Mouse (Mus musculus) limb, embryonic 12.5 days (tissue): ENCODE measurements at regions not wholly inside any gene's neighbourhood (a gene's known extent, or its start where the extent isn't known, plus 50 kb on each side); places are given as distances from the start of the nearest gene placed in this dataset.

ENCODE experiments used
- ATAC-seq: fragments of 200-750 bp; cut with Nextera tagmentation; 2 replicates; pipeline ENCODE4 v1.8.0; 2017; ENCODE audit warnings: low read depth, moderate TSS enrichment; ENCODE audit not compliant: insufficient number of reproducible peaks, insufficient read depth, low FRiP score, low TSS enrichment
- H3K27ac ChIP-seq: fragments of 300-500 bp; sonication (generic); 2 replicates; pipeline ENCODE4 v1.5.1; 2016; ENCODE audit warnings: mild to moderate bottlenecking, moderate library complexity
- H3K27me3 ChIP-seq: fragments of 300-500 bp; sonication (generic); 2 replicates; pipeline ENCODE4 v1.6.1; 2016; ENCODE audit warnings: mild to moderate bottlenecking, moderate library complexity
- H3K36me3 ChIP-seq: fragments of 300-500 bp; sonication (generic); 2 replicates; pipeline ENCODE4 v1.6.1; 2016; ENCODE audit warnings: mild to moderate bottlenecking, moderate library complexity
- H3K4me1 ChIP-seq: fragments of 300-500 bp; sonication (generic); replicated peaks from 2 replicates; pipeline ENCODE4 v1.6.1; 2016
- H3K4me2 ChIP-seq: fragments of 300-500 bp; sonication (generic); 2 replicates; pipeline ENCODE4 v1.6.1; 2016; ENCODE audit warnings: mild to moderate bottlenecking, moderate library complexity
- H3K4me3 ChIP-seq: fragments of 300-500 bp; sonication (generic); replicated peaks from 2 replicates; pipeline ENCODE4 v1.5.1; 2016; ENCODE audit warnings: mild to moderate bottlenecking
- H3K9ac ChIP-seq: fragments of 300-500 bp; sonication (generic); replicated peaks from 2 replicates; pipeline ENCODE4 v1.6.1; 2016; ENCODE audit warnings: mild to moderate bottlenecking, moderate library complexity
- H3K9me3 ChIP-seq: fragments of 300-500 bp; sonication (generic); 2 replicates; pipeline ENCODE4 v1.6.1; 2016; ENCODE audit warnings: mild to moderate bottlenecking, moderate library complexity
- WGBS: fragments of 180-500 bp; shearing (Covaris S2); methylation state at CpG from one replicate; pipeline ENCODE4 v1.1.7; 2016; 5-methylcytosine and 5-hydroxymethylcytosine counted together

DNA sequence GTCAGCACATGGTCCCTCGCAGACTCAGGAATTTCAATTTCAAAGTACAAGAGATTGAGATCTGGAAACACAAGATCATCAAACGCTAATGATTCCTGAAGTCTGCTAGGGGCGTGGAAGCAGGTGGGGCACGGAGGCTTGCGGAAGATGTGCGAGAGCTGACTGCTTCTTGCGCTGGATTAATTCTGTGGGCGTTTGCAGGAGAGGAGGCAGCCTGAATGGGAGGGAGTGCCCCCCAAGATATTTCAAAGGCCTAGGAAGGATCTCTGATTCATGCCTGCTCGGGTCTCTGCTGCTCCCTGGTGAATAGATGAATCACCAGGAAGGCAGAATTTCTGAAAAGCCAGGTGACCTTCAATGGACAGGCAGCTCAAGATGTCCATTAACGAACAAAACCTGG, 442.1 kb downstream of the Tmem114 start:
- ATAC-seq: no peak
- Histone ChIP-seq H3K9ac (no peak overlapping the region), H3K27ac (no peak overlapping the region), H3K4me1 (no peaks in the 10 kb centered on the region), H3K36me3 (no peaks in the 10 kb centered on the region), H3K9me3 (no peaks in the 10 kb centered on the region), H3K27me3 (no peaks in the 10 kb centered on the region), H3K4me3 (no peak overlapping the region), H3K4me2 (no peak overlapping the region)
- WGBS: 46% methylated on average over 10 of the region's 10 CpGs

DNA sequence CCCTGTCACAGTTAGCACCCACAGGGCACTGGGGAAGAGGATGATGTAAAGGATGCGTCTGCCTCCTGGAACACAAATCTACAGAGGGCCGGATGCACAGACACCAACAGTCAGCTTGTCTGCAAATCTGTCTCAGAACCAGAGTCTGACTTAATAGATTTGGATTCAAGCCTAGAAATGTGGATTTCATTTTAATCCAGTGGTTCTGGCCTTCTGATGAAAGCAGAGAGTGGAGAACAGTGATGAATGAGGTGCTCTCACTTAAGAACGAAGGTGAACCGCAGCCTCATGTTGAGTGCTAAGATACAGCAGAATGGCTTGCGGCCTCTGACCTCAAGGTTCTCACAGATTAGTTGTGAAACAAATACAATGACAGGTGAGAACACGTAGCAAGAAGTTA, 446.5 kb downstream of the Tmem114 start:
- ATAC-seq: no peak
- Histone ChIP-seq H3K36me3 (no peaks in the 10 kb centered on the region), H3K9me3 (no peaks in the 10 kb centered on the region), H3K4me2 (no peak overlapping the region), H3K4me1 (no peaks in the 10 kb centered on the region), H3K27me3 (no peaks in the 10 kb centered on the region), H3K27ac (no peak overlapping the region), H3K9ac (no peak overlapping the region), H3K4me3 (no peak overlapping the region)
- 43% methylated on average over 6 of the region's 6 CpGs for WGBS

DNA sequence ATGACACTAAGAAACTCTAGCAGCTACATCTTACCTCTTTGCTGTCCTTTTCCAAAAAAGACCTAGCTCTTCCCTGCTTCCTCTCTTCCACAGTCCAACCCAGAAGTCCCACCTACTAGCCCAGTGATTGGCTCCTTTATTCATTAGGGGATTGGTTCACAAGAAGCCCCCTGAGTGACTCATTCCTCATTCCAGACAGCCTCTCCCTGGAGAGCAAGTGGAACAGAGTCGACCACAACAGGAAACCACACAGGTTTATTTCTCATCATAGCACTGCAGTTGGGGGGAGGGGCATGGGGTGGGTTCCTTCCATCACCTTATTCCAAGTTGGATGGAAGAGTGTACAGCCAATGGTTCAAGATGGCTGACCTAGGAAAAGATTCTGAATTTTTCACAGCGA, 473.3 kb downstream of the Tmem114 start:
- ATAC-seq: no peak
- Histone ChIP-seq H3K27ac (no peak overlapping the region), H3K4me2 (no peak overlapping the region), H3K4me1 (no peaks in the 10 kb centered on the region), H3K9ac (no peak overlapping the region), H3K4me3 (no peak overlapping the region), H3K36me3 (no peaks in the 10 kb centered on the region), H3K9me3 (no peaks in the 10 kb centered on the region), H3K27me3 (no peaks in the 10 kb centered on the region)
- 68% methylated on average over 2 of the region's 2 CpGs for WGBS

DNA sequence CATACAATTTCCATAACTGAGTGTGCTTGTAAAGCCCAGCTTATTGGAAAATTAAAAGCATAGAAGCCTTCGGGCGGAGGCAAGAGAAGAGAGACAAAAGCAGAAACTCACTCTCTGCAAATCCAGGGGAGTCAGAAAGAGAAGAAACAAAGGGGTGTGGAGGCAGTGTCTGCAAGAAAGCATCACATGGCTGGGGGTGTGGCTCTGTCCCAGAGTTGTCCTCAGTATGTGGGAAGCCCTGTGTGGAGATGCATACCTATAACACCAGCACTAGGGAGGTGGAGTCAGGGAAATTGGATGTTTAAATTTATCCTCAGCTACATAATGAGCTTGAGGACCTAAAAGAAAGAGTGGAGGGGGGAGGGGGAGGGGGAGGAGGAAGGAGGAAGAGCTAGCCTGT, 482.6 kb downstream of the Tmem114 start:
- no peak overlapping the region for H3K4me2 ChIP-seq
- no peak for ATAC-seq
- H3K27ac ChIP-seq: no peak overlapping the region
- no peak overlapping the region for H3K9ac ChIP-seq
- WGBS: 86% methylated on average over 2 of the region's 2 CpGs
- H3K9me3 ChIP-seq: no peaks in the 10 kb centered on the region
- no peaks in the 10 kb centered on the region for H3K36me3 ChIP-seq
- H3K27me3 ChIP-seq: no peaks in the 10 kb centered on the region
- no peaks in the 10 kb centered on the region for H3K4me1 ChIP-seq
- H3K4me3 ChIP-seq: no peak overlapping the region

DNA sequence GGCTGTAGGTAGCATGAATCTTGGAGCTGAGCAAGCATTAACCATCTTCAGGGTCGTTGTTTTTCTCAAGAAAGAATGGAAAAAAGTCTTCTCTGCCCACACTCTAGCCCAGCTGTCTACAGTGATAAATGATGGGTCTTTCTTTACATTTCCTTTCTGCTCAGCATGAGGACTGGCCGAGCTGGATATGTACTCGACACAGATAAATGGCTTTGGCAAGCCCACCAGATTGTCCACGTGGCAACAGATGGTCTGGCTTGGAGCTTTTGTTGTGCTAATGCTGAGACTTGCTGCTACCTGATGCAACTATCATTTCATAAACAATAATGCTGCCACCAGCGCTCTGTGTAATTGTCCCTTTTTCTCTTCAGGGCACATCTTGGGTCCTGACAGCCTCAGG, 487.8 kb downstream of the Tmem114 start:
- no peaks in the 10 kb centered on the region for H3K36me3 ChIP-seq
- 50% methylated on average over 5 of the region's 5 CpGs for WGBS
- no peak overlapping the region for H3K4me3 ChIP-seq
- no peak overlapping the region for H3K9ac ChIP-seq
- no peak overlapping the region for H3K27ac ChIP-seq
- H3K4me2 ChIP-seq: no peak overlapping the region
- no peaks in the 10 kb centered on the region for H3K9me3 ChIP-seq
- no peaks in the 10 kb centered on the region for H3K27me3 ChIP-seq
- no peaks in the 10 kb centered on the region for H3K4me1 ChIP-seq
- ATAC-seq: no peak

DNA sequence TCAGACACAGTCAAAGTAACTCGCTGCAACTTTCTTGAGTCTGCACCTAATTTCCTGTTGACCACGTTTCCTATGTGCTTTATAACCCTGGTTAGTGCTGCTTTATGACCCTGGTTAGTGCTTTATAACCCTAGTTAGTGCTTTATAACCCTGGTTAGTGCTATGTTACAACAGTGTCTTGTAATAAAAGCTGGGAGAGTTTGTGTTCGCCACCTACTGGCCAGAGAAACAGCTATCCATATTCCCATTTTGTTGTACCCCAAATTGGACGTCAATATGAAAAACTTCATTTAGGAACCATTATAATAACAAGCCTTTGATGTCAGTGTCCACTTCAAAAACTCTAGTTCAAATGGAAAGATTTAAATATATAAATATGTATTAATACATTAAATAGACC, 492.6 kb downstream of the Tmem114 start:
- no peak overlapping the region for H3K9ac ChIP-seq
- H3K4me1 ChIP-seq: peaks cover 11% of the 10 kb centered on the region
- H3K4me2 ChIP-seq: no peak overlapping the region
- WGBS: 22% methylated on average over 4 of the region's 4 CpGs
- H3K4me3 ChIP-seq: no peak overlapping the region
- H3K36me3 ChIP-seq: no peaks in the 10 kb centered on the region
- H3K27ac ChIP-seq: no peak overlapping the region
- no peak for ATAC-seq
- H3K9me3 ChIP-seq: no peaks in the 10 kb centered on the region
- H3K27me3 ChIP-seq: no peaks in the 10 kb centered on the region

DNA sequence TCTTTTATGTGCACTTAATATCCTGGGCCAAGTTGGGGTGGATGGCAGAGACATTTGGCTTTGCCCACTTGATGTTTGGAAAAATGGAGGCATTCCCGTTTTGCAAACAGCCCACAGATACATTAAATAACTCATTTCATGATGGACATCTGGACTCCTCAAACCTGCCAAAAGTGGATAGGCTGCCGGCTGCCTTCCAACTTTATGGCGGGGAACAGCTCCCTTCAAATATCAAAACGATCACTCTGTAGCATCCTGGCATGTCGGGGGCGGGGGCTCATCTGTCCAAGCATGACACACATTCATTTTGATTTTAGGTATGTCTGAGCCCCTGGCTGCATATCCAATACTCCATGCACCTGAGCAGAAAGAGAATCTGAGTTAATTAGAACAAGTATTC, 493.3 kb downstream of the Tmem114 start:
- Histone ChIP-seq H3K9ac (no peak overlapping the region), H3K4me3 (no peak overlapping the region), H3K27me3 (no peaks in the 10 kb centered on the region), H3K4me2 (no peak overlapping the region), H3K9me3 (no peaks in the 10 kb centered on the region), H3K4me1 (peaks cover 11% of the 10 kb centered on the region), H3K36me3 (no peaks in the 10 kb centered on the region), H3K27ac (no peak overlapping the region)
- no peak for ATAC-seq
- 81% methylated on average over 6 of the region's 6 CpGs for WGBS

DNA sequence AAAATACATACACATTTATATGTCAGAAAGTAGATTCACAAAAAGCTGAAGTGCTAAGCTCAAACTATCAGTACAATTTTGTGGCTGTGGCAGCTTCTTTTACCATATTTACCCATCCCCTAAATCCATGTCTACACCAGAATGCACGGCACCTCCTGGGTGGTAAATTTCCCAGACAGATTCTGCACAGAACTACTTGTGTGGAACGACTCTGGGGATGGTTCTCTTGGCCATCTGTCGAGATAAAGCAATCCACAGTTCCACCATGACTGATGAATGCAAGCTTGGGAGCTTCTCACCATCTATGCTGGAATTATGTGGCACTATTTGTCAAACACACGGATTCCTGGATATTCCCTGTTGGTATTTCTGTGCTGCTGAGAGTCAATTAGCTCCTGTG, 495.8 kb downstream of the Tmem114 start:
- ATAC-seq: no peak
- no peaks in the 10 kb centered on the region for H3K9me3 ChIP-seq
- no peak overlapping the region for H3K27ac ChIP-seq
- H3K4me1 ChIP-seq: peaks cover 11% of the 10 kb centered on the region
- no peak overlapping the region for H3K4me2 ChIP-seq
- WGBS: 67% methylated on average over 4 of the region's 4 CpGs
- H3K4me3 ChIP-seq: no peak overlapping the region
- no peak overlapping the region for H3K9ac ChIP-seq
- H3K27me3 ChIP-seq: no peaks in the 10 kb centered on the region
- H3K36me3 ChIP-seq: no peaks in the 10 kb centered on the region

DNA sequence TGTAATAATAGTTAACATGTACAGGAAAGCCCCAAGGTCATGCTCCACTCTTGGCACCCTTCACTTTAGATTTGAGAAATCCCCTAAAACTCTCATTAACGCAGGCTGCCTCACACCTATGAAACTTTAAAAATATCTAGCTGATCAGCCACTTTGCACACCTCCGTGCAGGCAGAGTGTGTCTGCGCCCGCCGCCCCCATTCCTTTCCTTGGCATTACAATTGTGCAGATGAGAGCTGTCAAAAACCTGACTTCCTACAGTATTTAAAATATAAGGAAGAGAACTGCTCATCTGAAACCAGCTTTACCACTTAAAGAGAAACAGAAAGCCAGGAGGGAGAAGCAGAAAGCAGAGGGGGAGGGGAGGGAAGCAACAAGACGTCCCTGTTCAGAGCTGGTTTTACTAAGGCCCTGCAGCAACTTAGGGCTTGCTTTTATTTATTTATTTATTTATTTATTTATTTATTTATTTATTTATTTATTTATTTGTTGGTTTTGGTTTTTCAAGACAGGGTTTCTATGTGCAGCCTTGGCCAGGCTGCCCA, 496.5 kb downstream of the Tmem114 start:
- no peaks in the 10 kb centered on the region for H3K36me3 ChIP-seq
- no peak for ATAC-seq
- no peak overlapping the region for H3K4me2 ChIP-seq
- H3K9ac ChIP-seq: no peak overlapping the region
- 58% methylated on average over 6 of the region's 6 CpGs for WGBS
- H3K27ac ChIP-seq: no peak overlapping the region
- no peaks in the 10 kb centered on the region for H3K9me3 ChIP-seq
- no peak overlapping the region for H3K4me3 ChIP-seq
- H3K27me3 ChIP-seq: no peaks in the 10 kb centered on the region
- peaks cover 11% of the 10 kb centered on the region for H3K4me1 ChIP-seq

DNA sequence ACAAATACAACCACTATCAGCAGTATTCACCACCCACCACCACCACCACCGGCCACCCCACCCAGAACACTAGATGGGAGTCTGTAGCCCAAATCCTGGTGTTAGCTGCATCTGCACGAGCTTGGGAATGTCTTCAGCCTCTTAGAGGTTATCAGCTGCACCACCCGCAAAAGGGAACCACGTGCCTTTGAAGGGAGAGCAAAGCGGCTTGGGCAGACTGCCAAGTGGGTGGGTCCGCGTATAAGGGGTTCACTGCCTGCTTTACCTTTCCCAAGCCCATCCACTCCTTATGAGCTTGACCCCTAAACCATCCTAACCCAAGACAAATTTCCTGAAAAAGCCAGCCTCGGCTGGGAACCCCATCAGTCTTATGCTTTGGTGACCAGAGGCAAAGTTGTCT, 497.2 kb downstream of the Tmem114 start:
- Histone ChIP-seq H3K4me3 (no peak overlapping the region), H3K27ac (no peak overlapping the region), H3K9ac (no peak overlapping the region), H3K36me3 (no peaks in the 10 kb centered on the region), H3K27me3 (no peaks in the 10 kb centered on the region), H3K4me2 (no peak overlapping the region), H3K4me1 (peaks cover 11% of the 10 kb centered on the region), H3K9me3 (no peaks in the 10 kb centered on the region)
- no peak for ATAC-seq
- WGBS: 59% methylated on average over 8 of the region's 8 CpGs

DNA sequence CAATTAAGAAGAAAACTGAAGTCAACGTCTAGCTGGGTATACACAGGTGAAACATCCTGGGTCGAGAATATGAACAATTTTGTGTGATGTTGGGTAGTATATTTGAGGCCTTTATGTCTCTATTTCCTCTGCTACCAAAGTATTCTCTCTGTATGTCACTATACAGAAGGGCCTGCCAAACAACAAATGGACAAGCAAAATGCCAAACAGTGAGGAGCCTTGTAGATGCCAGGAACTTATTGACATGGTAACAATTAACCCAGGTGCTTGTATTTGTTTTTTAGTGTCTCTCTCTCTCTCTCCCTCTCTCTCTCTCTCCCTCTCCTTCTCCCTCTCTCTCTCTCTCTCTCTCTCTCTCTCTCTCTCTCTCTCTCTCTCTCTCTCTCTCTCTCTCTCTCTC, 529.1 kb downstream of the Tmem114 start:
- H3K4me1 ChIP-seq: no peaks in the 10 kb centered on the region
- ATAC-seq: no peak
- 75% methylated on average over 2 of the region's 2 CpGs for WGBS

DNA sequence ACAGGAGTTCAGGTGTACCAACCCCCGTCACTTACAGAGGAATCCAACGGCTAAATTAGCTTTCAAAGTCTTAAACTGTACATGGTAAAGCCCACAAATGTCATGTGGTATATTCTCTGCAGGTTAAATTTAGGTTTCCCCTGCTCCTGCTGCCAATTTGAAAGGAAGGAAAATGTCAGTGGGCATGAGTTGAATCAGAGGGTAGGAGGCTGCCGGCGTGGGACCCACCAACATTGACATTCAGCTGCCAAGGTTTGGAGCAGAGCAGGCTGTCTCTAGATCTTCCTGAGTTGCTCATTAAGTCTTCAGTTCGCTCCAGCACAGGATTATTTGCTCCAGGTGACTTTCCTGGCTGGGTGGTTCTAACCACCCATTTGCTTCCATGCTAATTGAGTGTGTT, 532.1 kb downstream of the Tmem114 start:
- no peak for ATAC-seq

More for the DNA sequence above, 529.1 kb downstream of the Tmem114 start:
- Histone ChIP-seq H3K9ac (no peak overlapping the region), H3K4me3 (no peak overlapping the region), H3K27me3 (no peaks in the 10 kb centered on the region), H3K4me2 (no peak overlapping the region), H3K9me3 (no peaks in the 10 kb centered on the region), H3K27ac (no peak overlapping the region), H3K36me3 (no peaks in the 10 kb centered on the region)

More for the DNA sequence above, 532.1 kb downstream of the Tmem114 start:
- WGBS: 80% methylated on average over 5 of the region's 5 CpGs
- Histone ChIP-seq H3K36me3 (no peaks in the 10 kb centered on the region), H3K9ac (no peak overlapping the region), H3K27me3 (no peaks in the 10 kb centered on the region), H3K4me1 (no peaks in the 10 kb centered on the region), H3K4me2 (no peak overlapping the region), H3K9me3 (no peaks in the 10 kb centered on the region), H3K27ac (no peak overlapping the region), H3K4me3 (no peak overlapping the region)
